Mouse (Mus musculus): ENCODE data around the gene Cldn4.

Gene Cldn4

DNA sequence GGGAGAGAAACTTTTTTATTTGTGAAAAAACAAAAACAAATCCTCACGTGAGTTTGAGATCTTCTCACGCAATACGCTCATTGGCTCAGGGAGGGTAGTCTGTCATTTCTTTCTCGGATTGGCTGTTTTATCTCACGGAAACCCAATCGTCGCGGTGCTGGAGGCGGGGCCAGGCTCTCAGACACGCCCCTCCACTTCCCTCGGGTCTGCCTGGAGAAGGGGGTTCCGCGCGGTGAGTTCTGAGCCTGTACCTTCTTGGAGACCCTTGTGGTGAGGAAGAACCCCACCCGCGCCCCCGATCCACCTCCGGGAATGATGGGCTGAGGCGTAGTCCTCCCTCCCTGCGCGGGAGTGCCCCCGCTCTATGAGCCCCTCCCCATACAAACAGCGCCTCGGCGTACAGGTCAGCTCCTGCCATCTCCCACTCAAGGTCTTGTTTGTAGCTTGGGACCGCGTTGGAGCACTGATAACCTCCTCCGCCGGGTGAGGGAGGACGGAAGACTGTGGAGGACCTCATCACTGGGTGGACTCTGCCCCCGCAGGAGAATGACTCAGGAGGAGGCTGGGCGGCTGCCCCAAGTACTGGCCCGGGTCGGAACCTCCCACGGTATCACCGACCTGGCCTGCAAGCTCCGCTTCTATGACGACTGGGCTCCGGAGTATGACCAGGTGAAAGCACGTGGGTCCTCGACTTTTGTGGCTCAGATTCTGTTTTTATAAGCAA lies 14.4 kb downstream of the Cldn4 start, which contains the start of gene Mettl27:
TSS of gene Mettl27 (plus strand) at position 190 of the 724 bp plus-strand sequence.
- DNase-seq (ENCODE audit: extremely low spot score) = peak; percentile 90

DNA sequence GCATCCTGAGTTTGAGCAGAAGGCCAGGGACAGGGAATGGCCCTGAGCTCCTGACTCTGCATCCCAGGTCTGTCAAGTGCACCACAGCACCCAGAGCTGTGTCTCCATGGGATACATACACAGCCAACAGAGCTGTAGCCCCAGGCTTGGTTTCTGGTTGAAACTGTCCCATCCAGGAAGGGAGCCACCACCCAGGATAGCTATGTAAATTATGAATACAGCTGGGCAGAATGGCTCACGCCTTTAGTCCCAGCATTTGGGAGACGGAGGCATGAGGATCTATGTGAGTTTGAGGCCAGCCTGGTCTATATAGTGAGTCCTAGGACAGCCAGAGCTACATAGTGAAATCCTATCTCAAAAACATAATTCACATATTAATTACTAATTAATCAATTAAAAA lies 16.7 kb downstream of the Cldn4 start:
- no peak for DNase-seq (ENCODE audit: extremely low spot score)

DNA sequence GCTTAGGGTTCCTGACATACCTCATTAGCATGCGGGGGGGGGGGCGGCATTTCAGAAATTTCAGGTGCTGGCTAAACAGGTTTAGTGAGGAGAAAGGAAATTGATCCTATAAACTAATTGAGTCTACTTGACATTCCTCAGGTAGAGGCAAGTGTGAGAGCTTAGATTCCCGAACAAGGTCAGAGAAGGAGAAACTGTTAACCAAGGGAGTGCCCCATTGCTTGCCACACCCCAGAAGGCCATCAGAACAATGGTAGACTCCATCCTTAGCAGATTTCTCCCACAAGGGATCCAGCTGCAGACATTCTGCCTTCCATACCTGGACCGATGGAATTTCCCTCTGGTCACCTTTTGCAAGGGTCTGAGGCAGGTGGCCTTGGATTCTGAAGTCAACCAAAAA lies 20.0 kb downstream of the Cldn4 start:
- DNase-seq (ENCODE audit: extremely low spot score) = no peak

DNA sequence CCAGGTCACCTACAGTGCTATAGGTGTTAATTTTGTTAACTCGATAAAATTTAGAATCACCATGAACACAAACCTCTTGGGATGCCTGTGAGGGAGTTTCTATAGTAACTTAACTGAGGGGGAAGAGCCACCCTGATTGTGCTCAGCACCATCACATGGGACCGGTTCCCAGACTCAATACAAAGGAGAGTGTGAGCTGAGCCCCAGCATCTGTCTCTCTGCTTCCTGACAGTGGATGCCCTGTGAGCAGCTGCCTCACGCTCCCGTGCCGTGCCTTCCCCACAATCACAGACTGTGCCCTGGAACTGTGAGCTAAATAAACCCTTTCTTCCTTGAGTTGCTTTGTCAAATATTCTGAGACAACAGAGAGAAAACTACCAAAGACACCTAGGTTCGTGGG lies 23.6 kb downstream of the Cldn4 start:
- no peak for DNase-seq (ENCODE audit: extremely low spot score)

DNA sequence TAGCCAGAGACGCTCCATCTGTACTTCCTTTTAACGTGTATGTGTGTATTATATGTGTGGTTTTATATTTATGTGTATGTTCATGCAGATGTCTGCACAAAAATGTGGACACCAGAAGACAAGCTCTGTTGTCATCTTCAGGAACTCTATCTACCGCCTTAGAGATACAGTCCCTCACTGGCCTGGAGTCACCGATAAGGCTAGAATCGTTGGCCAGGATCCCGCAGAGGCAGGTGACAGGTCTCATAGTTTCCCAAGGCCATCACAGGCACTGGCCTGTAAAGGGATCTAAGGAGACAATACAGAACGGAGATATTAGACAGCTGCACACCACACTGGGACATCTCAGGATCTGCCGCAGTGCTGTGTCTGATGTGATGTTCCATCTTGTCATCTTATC lies 25.6 kb downstream of the Cldn4 start:
- DNase-seq (ENCODE audit: extremely low spot score) = no peak

DNA sequence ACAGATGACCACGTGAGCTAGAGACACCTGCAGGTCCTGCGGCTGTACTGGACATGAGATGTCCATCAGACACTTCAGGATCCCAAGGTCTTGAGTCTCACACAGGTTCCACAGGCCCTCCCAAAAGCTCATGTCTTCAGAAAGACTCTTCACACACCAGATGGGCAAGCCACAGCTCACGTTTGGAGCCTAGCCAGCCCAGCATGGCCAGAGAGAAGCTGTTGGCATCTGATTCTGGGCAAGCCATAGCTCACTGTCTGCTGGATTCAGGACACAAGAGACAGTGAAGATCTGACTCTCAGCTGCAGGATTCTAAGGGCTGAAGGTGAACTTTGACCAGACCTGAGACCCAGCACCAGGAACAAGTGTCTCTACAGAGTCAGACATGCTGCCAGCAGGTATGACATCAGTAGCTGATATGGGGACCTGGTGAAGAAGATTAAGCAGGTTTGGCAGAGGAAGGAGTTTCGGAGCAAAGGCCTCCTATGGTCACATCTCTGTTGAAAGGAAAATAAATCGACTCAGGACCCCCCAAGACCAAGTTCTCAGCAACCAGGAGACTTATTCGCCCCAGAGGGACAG lies 26.5 kb downstream of the Cldn4 start:
- DNase-seq (ENCODE audit: extremely low spot score) = no peak

DNA sequence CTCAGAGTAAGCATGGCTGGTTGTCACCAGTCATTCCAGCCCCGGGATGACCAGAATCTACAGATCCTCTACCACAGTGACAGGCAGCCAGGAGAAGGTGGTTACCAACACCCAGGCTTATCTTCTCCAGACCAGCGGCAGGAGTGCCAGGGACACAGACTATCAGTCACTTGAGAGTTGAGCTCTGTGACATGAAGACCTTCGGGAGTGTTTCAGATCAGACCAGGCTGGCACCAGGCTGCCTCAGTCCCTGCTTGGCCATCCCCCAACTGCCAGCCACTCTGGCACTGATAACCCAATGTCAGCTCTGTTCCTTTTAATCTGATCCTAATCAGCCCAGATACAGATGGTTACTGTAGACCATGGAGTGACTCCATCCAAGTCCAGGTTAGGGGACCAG lies 27.6 kb downstream of the Cldn4 start:
- no peak for DNase-seq (ENCODE audit: extremely low spot score)

DNA sequence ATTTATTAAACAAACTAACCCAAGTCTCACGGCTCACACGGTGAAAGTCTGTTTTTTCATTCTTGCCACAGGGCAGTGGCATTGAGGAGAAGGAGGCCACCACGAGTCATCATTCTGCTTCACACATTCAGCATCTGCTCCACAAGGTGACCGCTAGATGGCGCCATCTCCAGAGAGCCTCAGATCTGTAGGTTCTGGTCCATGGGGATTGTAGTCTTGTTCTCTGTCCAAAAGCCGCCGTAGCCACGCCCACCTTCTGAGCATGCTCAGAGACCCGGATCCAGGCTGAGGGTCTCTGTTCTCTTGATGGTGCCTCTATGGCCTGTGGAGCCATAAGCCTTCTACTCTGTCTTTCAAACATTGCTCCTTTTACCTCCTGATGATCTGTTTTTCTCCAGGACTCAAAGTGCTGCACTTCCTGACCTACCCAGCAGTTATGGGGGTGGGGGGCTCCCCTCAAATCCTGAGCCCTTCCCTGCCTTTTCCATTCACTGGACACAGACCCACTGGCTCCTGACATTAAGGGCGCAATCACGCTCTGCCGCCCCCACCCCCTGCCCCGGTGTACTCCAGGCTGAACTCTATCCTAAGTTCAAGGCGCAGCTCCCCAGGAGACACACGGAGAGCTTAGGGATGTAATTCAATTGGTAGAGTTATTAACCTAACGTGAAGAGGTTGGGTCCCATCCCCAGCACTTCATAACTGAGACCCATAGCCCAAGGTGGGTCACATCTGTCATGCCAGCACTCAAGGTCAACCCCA lies 28.5 kb downstream of the Cldn4 start:
- peak; percentile 48 for DNase-seq (ENCODE audit: extremely low spot score)

DNA sequence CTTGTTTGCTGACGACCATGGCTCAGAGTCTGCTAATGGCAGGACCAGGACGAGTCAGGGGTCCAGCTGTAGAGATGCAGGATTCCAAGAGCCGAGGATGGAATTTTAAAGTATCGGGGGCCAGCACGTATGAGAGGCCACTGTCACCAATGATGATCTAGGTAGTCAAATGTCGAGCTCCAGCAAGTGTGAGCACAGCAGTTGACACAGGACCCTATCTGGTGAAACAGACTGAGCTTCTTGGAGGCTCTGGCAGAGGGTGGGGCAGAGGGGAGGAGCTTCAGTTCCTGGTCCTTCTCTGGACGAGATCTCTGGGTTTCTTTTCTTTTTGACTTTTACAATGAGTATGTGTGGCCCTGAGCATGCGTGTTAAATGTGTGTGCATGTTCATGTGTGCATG lies 31.4 kb downstream of the Cldn4 start, which contains the start of gene Cldn13:
TSS of gene Cldn13 (minus strand) at position 216 of the 400 bp plus-strand sequence.
- no peak for DNase-seq (ENCODE audit: extremely low spot score)

DNA sequence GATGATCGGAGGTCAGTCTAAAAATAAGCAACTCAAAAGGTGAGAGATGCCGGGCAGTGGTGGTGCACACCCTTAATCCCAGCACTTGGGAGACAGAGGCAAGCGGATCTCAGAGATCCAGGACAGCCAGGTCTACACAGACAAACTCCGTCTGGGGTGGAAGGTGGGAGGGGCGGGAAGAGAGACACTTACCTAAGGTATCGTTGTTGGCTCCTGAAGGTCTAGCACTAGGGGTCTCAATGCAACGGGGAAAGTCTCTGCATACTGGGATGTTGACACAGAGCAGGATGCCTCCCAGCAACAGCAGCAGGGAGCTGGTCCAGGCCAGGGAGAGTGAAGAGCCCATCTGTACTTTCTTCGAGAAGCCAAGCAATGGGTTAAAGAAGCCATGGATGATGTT lies 32.2 kb downstream of the Cldn4 start:
- no peak for DNase-seq (ENCODE audit: extremely low spot score)

DNA sequence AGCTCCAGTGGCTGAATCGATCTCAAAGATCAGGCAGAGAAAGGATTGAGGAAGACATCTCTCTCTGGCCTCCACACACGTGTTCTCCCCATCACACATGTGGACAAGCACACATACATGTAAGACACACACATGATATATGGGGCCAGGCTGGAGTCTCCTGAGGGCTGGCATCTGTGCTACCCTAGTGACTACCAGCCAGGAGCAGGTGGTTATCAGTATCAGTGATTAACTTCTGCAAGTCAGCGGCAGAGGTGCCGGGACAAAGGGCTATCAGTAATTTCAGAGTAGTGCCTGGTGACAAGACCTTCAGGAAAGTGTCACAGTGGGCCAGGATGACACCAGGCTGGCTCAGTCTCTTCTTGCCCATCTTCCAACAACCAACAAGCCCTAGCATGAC lies 33.0 kb downstream of the Cldn4 start:
- DNase-seq (ENCODE audit: extremely low spot score) = no peak

DNA sequence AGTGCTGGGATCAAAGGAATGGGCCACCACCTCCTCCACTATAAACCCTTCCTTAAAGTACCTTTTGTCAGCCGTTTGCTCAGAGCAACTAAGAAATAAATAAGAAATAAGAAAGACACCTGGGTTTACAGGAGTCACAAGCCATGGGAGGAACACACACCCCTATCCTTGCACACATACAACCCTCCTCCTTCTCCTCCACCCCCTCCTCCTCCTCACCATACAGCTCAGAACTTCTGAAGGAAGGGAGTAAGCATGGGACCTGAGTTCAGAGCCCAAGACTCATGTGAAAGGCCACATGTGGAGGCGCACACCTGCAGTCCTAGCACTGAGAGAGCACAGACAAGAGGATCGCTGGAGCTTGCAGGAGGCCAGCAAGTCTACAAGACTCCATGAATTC lies 33.4 kb downstream of the Cldn4 start:
- DNase-seq (ENCODE audit: extremely low spot score) = no peak

DNA sequence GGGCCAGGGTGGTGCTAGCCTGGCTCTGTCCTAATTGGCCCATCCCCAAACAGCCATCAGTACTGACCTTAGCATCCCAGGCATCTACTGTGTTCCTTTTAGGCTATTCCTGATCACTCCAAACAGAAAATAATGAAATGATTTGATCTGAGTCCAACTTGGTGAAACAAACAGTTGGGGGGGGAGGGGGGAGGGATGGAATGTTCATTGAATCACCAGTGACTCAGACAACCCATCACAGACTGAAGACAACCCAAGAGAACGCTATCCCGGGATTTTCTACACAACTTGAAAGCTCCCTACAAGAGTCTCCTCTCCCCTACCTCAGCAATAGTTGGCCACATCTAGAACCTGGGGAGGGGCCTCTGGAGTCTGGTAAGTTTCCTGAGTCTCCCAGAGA lies 34.8 kb downstream of the Cldn4 start:
- no peak for DNase-seq (ENCODE audit: extremely low spot score)

DNA sequence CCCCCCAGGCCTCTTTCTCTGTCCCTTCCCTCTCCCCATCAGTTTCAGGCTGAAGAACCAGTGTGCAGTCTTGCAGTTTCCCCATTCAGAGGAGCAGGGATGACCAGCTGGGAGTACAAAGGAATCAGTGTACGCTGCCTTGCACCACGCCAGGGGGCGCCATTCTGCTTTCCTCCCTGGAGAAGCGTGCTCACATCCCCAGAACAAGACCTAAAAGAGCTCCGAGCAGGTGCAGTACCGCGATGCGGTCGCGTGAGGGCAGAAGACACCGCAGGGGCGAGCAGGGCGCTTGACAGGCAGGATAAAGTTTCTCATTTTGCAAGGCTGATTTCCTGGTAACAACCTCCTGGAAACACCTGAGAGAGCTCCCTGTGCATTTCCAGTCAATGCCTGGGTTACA lies 39.6 kb downstream of the Cldn4 start:
- peak; percentile 94 for DNase-seq (ENCODE audit: extremely low spot score)

DNA sequence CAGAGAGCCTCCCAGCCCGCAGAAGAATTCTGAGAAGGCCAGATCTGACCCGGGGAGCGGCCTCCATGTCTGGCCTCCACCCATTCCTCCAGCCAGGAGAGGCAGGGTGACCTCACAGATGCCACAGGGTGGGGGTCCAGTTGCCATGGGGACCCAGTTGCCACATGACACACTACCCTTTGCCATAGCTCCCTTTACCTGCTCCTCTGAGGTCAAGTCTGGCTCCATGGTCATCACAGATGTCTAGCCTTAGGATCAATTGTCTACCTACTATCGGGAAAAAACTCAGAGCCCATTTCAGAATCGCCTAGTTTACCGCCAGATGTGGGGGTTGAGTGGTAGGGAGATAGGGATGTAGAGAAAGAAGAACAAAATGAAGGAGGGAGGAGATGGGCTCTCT lies 40.1 kb downstream of the Cldn4 start, which contains the start of gene Tmem270:
TSS of gene Tmem270 (minus strand) at position 101 of the 400 bp plus-strand sequence.
- no peak for DNase-seq (ENCODE audit: extremely low spot score)

DNA sequence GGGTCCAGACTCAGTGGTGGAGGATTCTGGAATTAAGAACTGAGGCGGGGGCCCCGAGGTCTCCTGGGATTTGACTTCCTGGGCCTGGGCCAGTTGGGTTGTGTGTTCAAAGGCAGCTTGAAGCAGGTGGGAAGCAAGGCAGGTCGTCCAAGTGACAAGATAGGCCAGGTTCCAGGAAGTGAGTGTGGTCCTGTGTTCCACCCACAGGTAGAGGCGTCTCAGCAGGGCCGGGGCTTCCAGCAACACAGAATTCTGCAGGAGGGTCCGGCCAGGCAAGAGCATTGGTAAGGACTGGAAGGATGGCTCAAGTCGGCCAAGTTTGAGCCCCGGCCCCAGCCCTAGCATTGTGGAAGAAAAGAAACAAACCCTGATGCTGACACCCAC lies 45.1 kb downstream of the Cldn4 start:
- DNase-seq (ENCODE audit: extremely low spot score) = no peak

DNA sequence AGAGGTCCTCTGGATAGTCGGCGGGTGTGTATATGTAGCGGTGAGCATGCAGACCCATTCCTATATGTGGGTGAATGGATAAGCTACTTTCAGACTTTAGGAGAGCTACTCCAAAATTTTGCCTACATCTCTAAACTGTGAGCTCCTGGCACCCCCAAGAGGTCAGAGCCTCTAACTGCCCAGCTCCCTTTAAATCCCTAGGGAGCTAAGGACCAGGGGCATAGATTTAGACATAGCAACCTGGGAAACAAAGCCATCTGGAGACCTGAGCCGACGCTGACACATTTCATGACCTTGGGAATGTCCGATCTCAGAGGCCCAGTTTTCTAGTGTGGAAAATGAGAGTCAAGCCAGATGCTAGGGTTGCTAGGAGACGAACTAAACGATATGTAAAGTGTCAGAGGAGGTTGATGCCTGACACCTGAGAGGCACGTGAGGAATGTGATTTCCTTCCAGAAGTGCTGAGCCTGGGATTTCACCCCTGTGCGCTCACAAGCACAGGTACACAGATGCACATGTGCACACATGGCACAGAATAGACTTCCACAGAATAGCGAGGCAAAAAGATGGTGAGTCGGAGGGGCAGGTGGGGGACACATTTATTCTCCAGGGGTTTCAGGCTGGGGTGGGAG lies 45.6 kb downstream of the Cldn4 start:
- DNase-seq (ENCODE audit: extremely low spot score) = peak; percentile 42

DNA sequence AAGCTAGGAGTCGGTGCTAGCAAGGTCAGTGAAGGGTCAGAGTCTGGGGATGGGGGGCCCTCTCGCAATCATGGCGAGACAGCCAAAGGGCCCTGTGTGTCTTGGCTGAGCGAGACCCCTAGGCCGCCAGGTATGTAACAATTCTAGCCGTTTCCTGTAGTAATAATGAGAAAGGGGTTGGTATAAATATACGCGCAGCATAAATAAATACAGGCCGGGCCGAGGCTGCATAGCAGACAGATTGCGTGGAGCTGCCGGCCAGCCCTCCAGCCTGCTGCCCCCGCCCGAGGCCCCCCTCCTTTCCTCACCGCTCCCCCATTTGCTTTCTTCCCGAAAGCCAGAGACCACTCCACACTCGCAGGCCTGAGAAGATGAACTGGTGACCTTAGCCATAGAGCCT lies 49.1 kb downstream of the Cldn4 start:
- no peak for DNase-seq (ENCODE audit: extremely low spot score)

DNA sequence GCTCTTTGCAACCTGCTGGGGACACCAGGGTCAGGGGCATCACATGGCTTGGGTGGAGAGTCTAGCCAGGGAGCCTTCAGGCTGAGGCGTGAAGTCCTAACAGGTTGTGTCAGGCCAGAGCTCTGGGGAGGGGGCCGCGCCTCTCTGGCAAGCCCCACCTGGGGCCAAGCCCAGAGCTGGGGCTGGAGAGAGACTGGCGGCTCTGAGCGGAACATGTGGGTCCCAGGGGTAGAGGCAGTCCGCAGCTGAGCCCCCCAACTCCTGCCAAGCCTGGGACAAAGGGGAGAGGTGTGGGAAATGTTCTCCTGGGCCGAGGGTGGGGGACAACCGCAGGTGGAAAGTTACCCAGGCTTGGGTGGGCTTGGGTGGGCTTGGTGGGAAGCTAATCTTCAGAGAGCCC lies 49.8 kb downstream of the Cldn4 start:
- no peak for DNase-seq (ENCODE audit: extremely low spot score)

DNA sequence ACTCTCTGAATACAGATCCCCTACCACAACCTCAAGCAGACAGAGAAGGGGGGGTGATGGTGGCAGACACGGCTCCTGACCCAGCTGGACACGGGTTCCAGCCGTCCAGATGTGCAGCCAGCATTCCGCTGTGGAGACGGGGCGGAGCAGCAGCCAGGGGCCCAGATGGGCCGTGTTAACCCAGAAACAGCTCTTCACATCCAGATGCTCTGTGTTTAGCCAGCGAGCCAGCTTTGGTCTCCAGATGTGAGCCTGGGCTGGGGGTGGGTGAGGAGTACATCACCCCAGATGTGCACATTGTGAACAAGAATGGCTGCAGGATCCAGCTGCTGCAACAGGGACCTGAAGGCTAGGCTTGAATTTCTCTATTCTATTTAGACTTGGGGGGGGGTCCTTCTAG lies 51.4 kb downstream of the Cldn4 start:
- peak; percentile 22 for DNase-seq (ENCODE audit: extremely low spot score)
